Comparison of ENCODE assay signal across 13 mouse cellular contexts in genomic region chr19:35529276-35529675, GRCm38 (mm10).
"Had no signal": no experiment of that assay in that cellular context is flagged by ENCODE, and none has a peak within 500 bp of the region (broad histone marks: within the 10 kb centered on the region; RNA-seq: fewer than 3 reads in every experiment).

No protein-coding gene starts in this region.

- DNase-seq: kidney, adult 18-20 months; kidney, adult 9 months; kidney, postnatal 14 days; kidney, postnatal 4 days; liver, embryonic 13.5 days; lung, adult 2 months; lung, postnatal 14 days; lung, postnatal 4 days; midbrain, embryonic 14.5 days; right cerebral cortex, postnatal 25 days; spleen, adult 18-20 months; thymus, postnatal 25 days had no signal

- ATAC-seq: intestine, embryonic 16.5 days had no signal
